Mouse (Mus musculus): Measurements from ENCODE around the gene Tbcel. TPM values are rescaled to one million over a fixed set of nuclear protein-coding genes. Genes with fewer than 3 reads are reported as not detected.

Gene Tbcel
- polyA plus RNA-seq, 1 experiment from 2014 or later, result 4.4 TPM

GRCm38 (mm10) chr9:42371670-42372368 is 135.8 kb downstream of the Tbcel start:
- no peaks in the 10 kb centered on the region for H3K4me1 ChIP-seq
- H3K9ac ChIP-seq, result no peak overlapping the region
- H3K27me3 ChIP-seq, result no peaks in the 10 kb centered on the region
- no peaks in the 10 kb centered on the region for H3K9me3 ChIP-seq
- H3K27ac ChIP-seq, result no peak overlapping the region
- no peak overlapping the region for H3K4me2 ChIP-seq (replicated peaks)
- 88% methylated on average over 6 of the region's 6 CpGs for WGBS
- no peaks in the 10 kb centered on the region for H3K36me3 ChIP-seq
- H3K4me3 ChIP-seq, result no peak overlapping the region
- no peak for ATAC-seq (ENCODE audit: low FRiP score, low read depth)

Small RNA genes within 50 kb of the gene (microRNA-seq; reads per million reads assigned to microRNA genes)
- gene Gm44311, result not detected

Other genes with a start within 250 kb of the Tbcel start
- 43.9 and 46.4 TPM in 2 replicates for gene Sc5d, start 243.6 kb downstream of the Tbcel start, polyA plus RNA-seq (2015; fragmentation: Nextera tagmentation; extraction: Ambion mirVana)
- gene Tecta, start 107.9 kb downstream of the Tbcel start, polyA plus RNA-seq (2015; fragmentation: Nextera tagmentation; extraction: Ambion mirVana), result 0.36 and 0.51 TPM in 2 replicates